Mouse (Mus musculus): ENCODE data around the gene Gm42674.

Gene Gm42674

GRCm38 (mm10) chr3:90594466-90594865, 7.2 kb upstream of the Gm42674 start:
- in situ Hi-C loops (cut with MboI; ENCODE audit: low pct_unique_long_range_greater_than_20kb in 1 of 2, low sequenced_read_pairs in 2 of 2, unreplicated experiment in 1 of 2), result no loop called here

GRCm38 (mm10) chr3:90595556-90595955, 6.1 kb upstream of the Gm42674 start:
- in situ Hi-C loops (cut with MboI; ENCODE audit: low pct_unique_long_range_greater_than_20kb in 1 of 2, low sequenced_read_pairs in 2 of 2, unreplicated experiment in 1 of 2), result no loop called here

GRCm38 (mm10) chr3:90596810-90597209, 4.9 kb upstream of the Gm42674 start:
- in situ Hi-C loops (cut with MboI; ENCODE audit: low pct_unique_long_range_greater_than_20kb in 1 of 2, low sequenced_read_pairs in 2 of 2, unreplicated experiment in 1 of 2), result no loop called here

GRCm38 (mm10) chr3:90597736-90598135, 4.0 kb upstream of the Gm42674 start:
- in situ Hi-C loops (cut with MboI; ENCODE audit: low pct_unique_long_range_greater_than_20kb in 1 of 2, low sequenced_read_pairs in 2 of 2, unreplicated experiment in 1 of 2), result no loop called here

- in situ Hi-C loops (cut with MboI; ENCODE audit: low pct_unique_long_range_greater_than_20kb in 1 of 2, low sequenced_read_pairs in 2 of 2, unreplicated experiment in 1 of 2), result no loop called here
Observed at GRCm38 (mm10) chr3:90598212-90598611, 3.5 kb upstream of the Gm42674 start.

GRCm38 (mm10) chr3:90599401-90599800, 2.3 kb upstream of the Gm42674 start:
- in situ Hi-C loops (cut with MboI; ENCODE audit: low pct_unique_long_range_greater_than_20kb in 1 of 2, low sequenced_read_pairs in 2 of 2, unreplicated experiment in 1 of 2), result no loop called here

- in situ Hi-C loops (cut with MboI; ENCODE audit: low pct_unique_long_range_greater_than_20kb in 1 of 2, low sequenced_read_pairs in 2 of 2, unreplicated experiment in 1 of 2), result no loop called here
Observed at GRCm38 (mm10) chr3:90600036-90600435, 1.7 kb upstream of the Gm42674 start.

- in situ Hi-C loops (cut with MboI; ENCODE audit: low pct_unique_long_range_greater_than_20kb in 1 of 2, low sequenced_read_pairs in 2 of 2, unreplicated experiment in 1 of 2), result no loop called here
Observed at GRCm38 (mm10) chr3:90600458-90601195, 1.1 kb upstream of the Gm42674 start.

GRCm38 (mm10) chr3:90603623-90604022, 1.9 kb downstream of the Gm42674 start, which contains the start of gene S100a4:
Gene S100a4 (plus strand): TSS chr3:90603771.
- in situ Hi-C loops (cut with MboI; ENCODE audit: low pct_unique_long_range_greater_than_20kb in 1 of 2, low sequenced_read_pairs in 2 of 2, unreplicated experiment in 1 of 2), result no loop called here

- in situ Hi-C loops (cut with MboI; ENCODE audit: low pct_unique_long_range_greater_than_20kb in 1 of 2, low sequenced_read_pairs in 2 of 2, unreplicated experiment in 1 of 2), result no loop called here
Observed at GRCm38 (mm10) chr3:90604416-90604815, 2.7 kb downstream of the Gm42674 start.

- in situ Hi-C loops (cut with MboI; ENCODE audit: low pct_unique_long_range_greater_than_20kb in 1 of 2, low sequenced_read_pairs in 2 of 2, unreplicated experiment in 1 of 2), result no loop called here
Observed at GRCm38 (mm10) chr3:90605049-90605448, 3.3 kb downstream of the Gm42674 start.

- in situ Hi-C loops (cut with MboI; ENCODE audit: low pct_unique_long_range_greater_than_20kb in 1 of 2, low sequenced_read_pairs in 2 of 2, unreplicated experiment in 1 of 2), result no loop called here
Observed at GRCm38 (mm10) chr3:90605736-90606135, 4.0 kb downstream of the Gm42674 start.

- in situ Hi-C loops (cut with MboI; ENCODE audit: low pct_unique_long_range_greater_than_20kb in 1 of 2, low sequenced_read_pairs in 2 of 2, unreplicated experiment in 1 of 2), result no loop called here
Observed at GRCm38 (mm10) chr3:90606185-90606584, 4.5 kb downstream of the Gm42674 start.

- in situ Hi-C loops (cut with MboI; ENCODE audit: low pct_unique_long_range_greater_than_20kb in 1 of 2, low sequenced_read_pairs in 2 of 2, unreplicated experiment in 1 of 2), result no loop called here
Observed at GRCm38 (mm10) chr3:90607361-90607760, 5.7 kb downstream of the Gm42674 start.

- in situ Hi-C loops (cut with MboI; ENCODE audit: low pct_unique_long_range_greater_than_20kb in 1 of 2, low sequenced_read_pairs in 2 of 2, unreplicated experiment in 1 of 2), result no loop called here
Observed at GRCm38 (mm10) chr3:90608223-90608622, 6.5 kb downstream of the Gm42674 start, which contains the start of gene S100a5. Gene S100a5 (plus strand): TSS chr3:90608523.

GRCm38 (mm10) chr3:90609102-90609501, 7.4 kb downstream of the Gm42674 start:
- in situ Hi-C loops (cut with MboI; ENCODE audit: low pct_unique_long_range_greater_than_20kb in 1 of 2, low sequenced_read_pairs in 2 of 2, unreplicated experiment in 1 of 2), result no loop called here

- in situ Hi-C loops (cut with MboI; ENCODE audit: low pct_unique_long_range_greater_than_20kb in 1 of 2, low sequenced_read_pairs in 2 of 2, unreplicated experiment in 1 of 2), result no loop called here
Observed at GRCm38 (mm10) chr3:90611494-90611893, 9.8 kb downstream of the Gm42674 start.

GRCm38 (mm10) chr3:90612061-90612460, 10.4 kb downstream of the Gm42674 start:
- in situ Hi-C loops (cut with MboI; ENCODE audit: low pct_unique_long_range_greater_than_20kb in 1 of 2, low sequenced_read_pairs in 2 of 2, unreplicated experiment in 1 of 2), result no loop called here

- in situ Hi-C loops (cut with MboI; ENCODE audit: low pct_unique_long_range_greater_than_20kb in 1 of 2, low sequenced_read_pairs in 2 of 2, unreplicated experiment in 1 of 2), result no loop called here
Observed at GRCm38 (mm10) chr3:90612728-90613291, 11.1 kb downstream of the Gm42674 start, which contains the start of gene S100a6. Gene S100a6 (plus strand): TSS chr3:90612882.
